Mouse (Mus musculus) lung, postnatal 10 days (tissue): ENCODE measurements around the gene Tcirg1.

ENCODE experiments used
- DNase-seq: peaks from one replicate; pipeline ENCODE4 v3.0.0; 2021

Gene Tcirg1

GRCm38 (mm10) chr19:3906795-3907786, at the start of gene Tcirg1:
Gene Tcirg1 (minus strand): TSS chr19:3907133.
- peak; percentile 86 for DNase-seq

- DNase-seq: no peak
Measured at GRCm38 (mm10) chr19:3955804-3956203, 48.9 kb upstream of the Tcirg1 start.

GRCm38 (mm10) chr19:3955033-3955432, 48.1 kb upstream of the Tcirg1 start:
- DNase-seq: no peak

GRCm38 (mm10) chr19:3952099-3952498, 45.2 kb upstream of the Tcirg1 start:
- DNase-seq: no peak

- no peak for DNase-seq
Measured at GRCm38 (mm10) chr19:3951461-3951860, 44.5 kb upstream of the Tcirg1 start.

- DNase-seq: no peak
Measured at GRCm38 (mm10) chr19:3950331-3950730, 43.4 kb upstream of the Tcirg1 start.

- DNase-seq: no peak
Measured at GRCm38 (mm10) chr19:3948546-3948945, 41.6 kb upstream of the Tcirg1 start.

GRCm38 (mm10) chr19:3947813-3948212, 40.9 kb upstream of the Tcirg1 start:
- no peak for DNase-seq

- peak; percentile 82 for DNase-seq
Measured at GRCm38 (mm10) chr19:3946715-3947114, 39.8 kb upstream of the Tcirg1 start.

GRCm38 (mm10) chr19:3945872-3946564, 39.1 kb upstream of the Tcirg1 start:
- DNase-seq: no peak

- peak; percentile 74 for DNase-seq
Measured at GRCm38 (mm10) chr19:3942986-3943735, 36.2 kb upstream of the Tcirg1 start.

- no peak for DNase-seq
Measured at GRCm38 (mm10) chr19:3942315-3942714, 35.4 kb upstream of the Tcirg1 start.

GRCm38 (mm10) chr19:3935896-3936850, 29.2 kb upstream of the Tcirg1 start:
- peak; percentile 81 for DNase-seq

GRCm38 (mm10) chr19:3935032-3935895, 28.3 kb upstream of the Tcirg1 start, which contains the start of gene Unc93b1:
Gene Unc93b1 (plus strand): TSS chr19:3935186.
- peak; percentile 92 for DNase-seq

- DNase-seq: no peak
Measured at GRCm38 (mm10) chr19:3931716-3932115, 24.8 kb upstream of the Tcirg1 start.

GRCm38 (mm10) chr19:3930262-3931057, 23.5 kb upstream of the Tcirg1 start:
- DNase-seq: no peak

- DNase-seq: peak; percentile 93
Measured at GRCm38 (mm10) chr19:3929211-3929941, 22.4 kb upstream of the Tcirg1 start, which contains the start of gene Aldh3b1. Gene Aldh3b1 (minus strand): TSS chr19:3929808.

- DNase-seq: no peak
Measured at GRCm38 (mm10) chr19:3928779-3929178, 21.8 kb upstream of the Tcirg1 start.

GRCm38 (mm10) chr19:3927989-3928388, 21.1 kb upstream of the Tcirg1 start:
- no peak for DNase-seq
